Mouse (Mus musculus) adrenal gland, postnatal 25 days (tissue): Measurements from ENCODE around the gene Bbs12. TPM values are rescaled to one million over a fixed set of nuclear protein-coding genes. Genes with fewer than 3 reads are reported as not detected.
A peak's percentile ranks its signal among the peaks of the same experiment; 100 is the strongest.

Source experiments
- DNase-seq: peaks from one replicate; pipeline ENCODE4 v3.0.0; 2021; ENCODE audit warnings: mixed read lengths
- total RNA-seq: library from RNA; stranded (reverse); gene quantifications from 2 replicates; pipeline ENCODE4 v1.2.3, GENCODE M21; 2021

Gene Bbs12
- total RNA-seq, 1 experiment from 2014 or later: 8.1 TPM

- DNase-seq: no peak
Observed at GRCm38 (mm10) chr3:37326627-37327026, 14.3 kb downstream of the Bbs12 start.

- no peak for DNase-seq
Observed at GRCm38 (mm10) chr3:37328489-37328888, 16.1 kb downstream of the Bbs12 start.

DNA sequence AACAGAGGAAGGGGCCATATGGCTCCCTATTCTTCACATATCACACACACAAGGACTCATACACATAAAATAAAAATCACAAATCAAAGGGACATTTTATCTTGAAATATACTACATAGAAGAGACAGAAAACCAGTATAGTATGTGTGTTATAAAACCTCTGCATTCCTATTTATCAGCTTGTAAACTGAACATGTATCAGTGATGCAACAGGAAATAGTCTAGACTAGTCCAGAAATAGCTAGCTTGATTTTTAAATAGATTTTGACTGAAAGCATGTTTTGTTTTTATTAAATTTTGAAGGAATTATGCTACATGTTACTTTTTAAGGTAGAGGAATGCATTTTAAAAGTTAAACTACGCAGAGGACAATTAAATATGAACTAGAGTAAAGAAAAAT lies 17.6 kb downstream of the Bbs12 start:
- DNase-seq: no peak

DNA sequence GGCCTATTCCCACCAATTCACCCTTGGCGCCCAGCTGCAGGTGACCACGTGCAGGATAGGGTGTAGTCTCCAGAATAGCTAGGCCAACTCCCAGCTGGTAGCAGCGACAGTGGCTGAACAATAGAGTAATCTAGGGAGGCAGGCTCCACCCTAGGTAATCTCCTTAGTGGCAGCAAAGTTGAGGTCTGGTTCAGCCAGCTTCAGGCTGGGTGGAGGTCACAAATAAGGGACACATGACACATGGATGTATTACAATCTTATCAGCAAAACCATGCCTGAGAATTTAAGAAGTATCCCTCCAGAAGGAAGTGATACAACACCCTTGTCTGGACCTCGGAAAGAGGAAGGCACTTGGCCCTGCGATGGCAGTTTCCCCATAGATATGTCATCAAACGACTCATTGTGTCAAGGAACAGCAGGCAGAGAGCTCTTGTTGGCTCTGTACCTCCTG lies 19.7 kb downstream of the Bbs12 start:
- DNase-seq: no peak

DNA sequence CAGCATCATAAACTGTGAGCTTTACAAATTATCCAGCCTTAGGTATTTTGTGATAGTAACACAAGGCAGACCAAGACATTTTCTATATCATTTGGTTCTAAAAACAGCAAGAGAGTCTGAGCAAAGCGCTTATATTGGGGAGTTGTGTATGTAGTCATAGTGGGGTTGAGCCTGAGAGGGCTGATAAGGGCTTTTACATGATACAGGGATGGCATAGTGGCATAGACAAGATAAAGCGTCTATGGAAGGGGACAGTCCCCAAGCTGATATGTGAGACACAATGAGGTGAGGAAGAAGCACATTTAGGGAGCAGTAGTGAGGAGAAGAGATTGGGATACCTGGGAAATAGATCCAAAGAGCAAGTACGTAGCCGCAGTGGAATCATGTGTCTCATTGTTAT lies 21.7 kb downstream of the Bbs12 start:
- DNase-seq: no peak

GRCm38 (mm10) chr3:37341110-37341509 lies 28.8 kb downstream of the Bbs12 start:
- DNase-seq: peak; percentile 40

GRCm38 (mm10) chr3:37342811-37343210 lies 30.5 kb downstream of the Bbs12 start:
- DNase-seq: no peak

- DNase-seq: no peak
Observed at GRCm38 (mm10) chr3:37347671-37348070, 35.3 kb downstream of the Bbs12 start.

DNA sequence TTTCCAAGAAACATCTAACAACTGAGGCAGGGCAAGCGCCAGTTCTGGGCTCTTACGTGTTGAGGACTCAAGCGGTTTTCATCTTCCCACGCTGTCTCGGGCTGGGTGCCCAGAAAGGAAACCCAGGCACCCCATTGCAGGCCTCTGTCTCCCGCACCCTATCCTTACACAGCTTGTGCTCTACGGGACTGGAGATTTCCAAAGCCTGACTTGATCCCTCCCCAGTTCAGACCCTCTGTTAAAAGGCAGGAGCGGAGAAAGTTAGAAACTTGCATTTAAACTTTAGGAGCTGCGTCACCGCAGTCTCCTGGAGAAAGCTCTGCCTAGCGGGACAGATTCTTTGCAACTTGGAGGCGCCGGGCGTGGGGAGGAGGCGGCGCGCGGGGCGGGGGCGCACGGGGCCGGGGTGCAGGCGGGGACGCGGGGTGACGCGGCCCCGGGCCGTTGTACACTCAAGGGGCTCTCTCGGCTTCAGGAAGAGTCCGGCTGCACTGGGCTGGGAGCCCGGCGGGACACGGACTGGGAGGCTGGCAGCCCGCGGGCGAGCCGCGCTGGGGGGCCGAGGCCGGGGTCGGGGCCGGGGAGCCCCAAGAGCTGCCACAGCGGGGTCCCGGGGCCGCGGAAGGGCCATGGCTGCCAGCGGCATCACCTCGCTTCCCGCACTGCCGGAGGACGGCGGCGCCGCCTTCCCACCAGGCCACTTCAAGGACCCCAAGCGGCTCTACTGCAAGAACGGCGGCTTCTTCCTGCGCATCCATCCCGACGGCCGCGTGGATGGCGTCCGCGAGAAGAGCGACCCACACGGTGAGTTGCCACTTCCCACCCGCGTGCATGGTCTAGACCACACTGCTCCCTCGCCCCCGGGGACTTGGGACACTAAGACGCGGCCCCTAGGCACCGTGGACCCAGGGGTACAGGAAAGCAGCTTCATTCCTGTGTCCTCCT lies 36.1 kb downstream of the Bbs12 start, which contains the start of gene Fgf2:
TSS of gene Fgf2 (plus strand) at position 126 of the 945 bp plus-strand sequence.
- peak; percentile 39 for DNase-seq

DNA sequence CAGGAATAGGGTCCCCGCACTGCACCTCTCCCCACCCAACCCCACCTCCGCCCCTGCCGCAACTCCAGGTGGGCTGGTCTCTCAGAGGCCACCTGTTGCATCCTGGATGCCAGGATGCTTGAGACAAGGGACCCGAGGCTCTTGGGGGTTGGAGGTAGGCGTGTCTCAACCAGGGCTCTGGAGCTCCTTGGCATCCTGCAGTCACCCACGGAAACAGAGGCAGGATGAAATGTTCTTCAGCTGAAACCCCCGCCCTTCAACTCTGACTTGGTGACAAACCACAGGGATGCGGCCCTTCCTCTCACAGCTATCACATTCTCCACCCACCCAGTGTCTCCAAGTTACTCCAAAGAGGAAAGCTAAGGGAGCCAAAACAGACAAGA lies 36.8 kb downstream of the Bbs12 start:
- no peak for DNase-seq

DNA sequence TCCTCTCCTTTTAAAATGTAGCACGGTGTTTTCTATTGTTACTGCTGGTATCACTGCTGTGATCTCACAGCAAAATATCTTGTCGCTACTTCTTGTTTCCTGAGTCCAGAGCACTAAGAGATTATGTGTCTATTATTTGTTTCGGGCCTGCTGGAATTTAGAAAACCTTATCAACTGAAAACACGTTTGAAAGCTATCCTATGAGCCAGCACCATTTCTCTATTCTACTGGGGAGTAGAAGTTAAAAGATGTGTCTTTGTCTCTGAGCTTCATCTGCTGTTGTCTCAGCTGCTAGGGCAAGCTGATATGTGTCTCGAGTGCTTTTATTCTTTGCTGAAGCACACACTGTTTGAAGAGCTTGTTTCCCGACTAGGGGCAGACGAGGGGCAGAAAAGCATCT lies 38.0 kb downstream of the Bbs12 start:
- no peak for DNase-seq

DNA sequence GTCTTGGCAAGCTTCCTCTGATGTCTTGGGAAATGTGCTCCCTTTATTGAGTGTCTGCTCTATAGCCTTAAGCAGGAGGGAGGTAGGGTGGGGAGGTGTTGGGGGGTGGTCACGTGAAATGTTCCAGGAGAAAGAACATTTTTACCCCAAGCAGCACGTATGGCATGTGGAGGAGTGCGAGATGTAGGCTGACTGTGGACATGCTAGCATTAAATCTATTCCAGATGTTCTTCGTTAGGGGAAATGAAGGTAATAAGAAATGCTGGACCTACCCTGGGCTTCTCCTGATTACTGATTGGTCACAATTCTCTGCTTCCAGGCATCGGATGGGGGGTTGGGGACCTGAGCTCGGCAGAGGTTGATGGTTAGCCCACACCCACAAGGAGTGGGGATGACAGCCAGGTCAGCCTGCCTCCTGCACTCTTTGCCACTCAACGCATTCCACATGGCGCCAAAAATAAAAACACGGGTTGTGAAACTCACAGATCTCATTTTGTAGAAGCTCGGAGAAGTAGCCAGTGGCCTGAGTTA lies 41.7 kb downstream of the Bbs12 start:
- DNase-seq: no peak

GRCm38 (mm10) chr3:37354737-37355136 lies 42.4 kb downstream of the Bbs12 start:
- DNase-seq: no peak

DNA sequence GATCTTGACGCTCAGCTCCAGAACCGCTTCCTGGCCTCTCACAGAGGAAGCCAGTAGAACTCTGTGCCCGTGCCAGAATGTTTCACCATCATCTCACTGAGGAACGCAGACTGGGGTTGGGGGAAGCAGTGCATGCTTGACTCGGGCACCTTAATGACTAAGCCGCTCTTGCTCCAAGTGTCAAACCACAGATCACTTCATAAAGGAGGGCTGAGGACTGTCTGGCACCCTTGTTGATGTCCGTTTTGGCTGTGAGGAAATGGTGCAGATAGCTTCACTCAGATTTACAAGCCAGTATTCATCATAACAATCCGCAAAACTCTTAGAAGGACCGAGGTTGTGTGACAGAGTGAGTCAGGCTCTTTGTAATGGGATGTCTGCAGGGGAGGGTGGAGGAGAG lies 48.4 kb downstream of the Bbs12 start:
- no peak for DNase-seq

- DNase-seq: no peak
Observed at GRCm38 (mm10) chr3:37365144-37365543, 52.8 kb downstream of the Bbs12 start.

DNA sequence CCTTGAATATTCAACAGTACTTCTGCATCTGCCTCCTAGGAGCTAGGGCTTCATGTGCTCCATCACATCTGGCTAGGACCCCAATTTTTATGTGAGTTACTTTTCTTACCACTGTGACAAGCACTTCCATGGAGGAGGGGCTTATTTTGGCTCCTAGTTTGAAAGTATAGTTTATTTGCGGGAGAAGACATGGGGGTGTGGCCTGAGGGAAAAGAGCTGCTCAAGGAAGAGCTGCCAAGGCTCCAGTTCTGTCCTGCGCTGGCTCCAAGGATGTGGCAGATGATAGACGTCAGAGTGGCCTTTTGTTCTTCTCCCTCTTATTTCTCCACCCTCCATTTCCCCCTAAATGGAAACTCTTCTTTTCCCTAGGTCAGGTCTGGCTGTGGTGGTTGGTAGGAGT lies 53.6 kb downstream of the Bbs12 start:
- DNase-seq: no peak

DNA sequence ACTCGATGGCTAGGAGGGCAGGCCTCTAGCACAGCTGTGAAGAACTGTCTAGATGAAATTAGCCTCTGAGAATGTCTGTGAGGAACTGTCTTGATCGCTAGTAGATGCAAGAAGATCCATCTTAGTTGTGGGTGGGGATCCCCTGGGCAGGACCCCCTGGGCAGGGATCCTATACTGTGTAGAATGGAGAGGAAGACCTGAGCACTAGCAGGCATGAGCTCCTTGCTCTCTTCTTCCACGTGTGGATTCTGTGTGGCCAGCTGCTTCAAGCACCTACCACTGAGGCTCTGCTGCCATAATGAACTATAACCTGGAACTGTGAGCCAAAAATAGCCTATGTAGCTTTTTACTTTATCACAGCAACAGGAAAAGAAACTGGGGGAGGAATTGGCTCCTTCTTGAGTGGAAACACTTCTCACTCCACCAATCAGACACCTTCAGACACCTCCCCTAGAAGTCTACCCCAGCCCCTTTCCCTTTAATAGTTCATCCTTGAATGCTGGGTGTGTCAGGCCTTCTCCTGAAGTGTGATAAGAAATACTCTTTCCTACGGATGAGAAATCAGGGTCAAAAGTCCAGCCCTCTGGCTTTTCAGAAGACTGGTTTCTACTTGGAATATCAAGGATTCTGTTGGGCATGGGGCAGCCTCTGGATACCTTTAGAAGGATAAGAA lies 54.2 kb downstream of the Bbs12 start:
- DNase-seq: no peak

DNA sequence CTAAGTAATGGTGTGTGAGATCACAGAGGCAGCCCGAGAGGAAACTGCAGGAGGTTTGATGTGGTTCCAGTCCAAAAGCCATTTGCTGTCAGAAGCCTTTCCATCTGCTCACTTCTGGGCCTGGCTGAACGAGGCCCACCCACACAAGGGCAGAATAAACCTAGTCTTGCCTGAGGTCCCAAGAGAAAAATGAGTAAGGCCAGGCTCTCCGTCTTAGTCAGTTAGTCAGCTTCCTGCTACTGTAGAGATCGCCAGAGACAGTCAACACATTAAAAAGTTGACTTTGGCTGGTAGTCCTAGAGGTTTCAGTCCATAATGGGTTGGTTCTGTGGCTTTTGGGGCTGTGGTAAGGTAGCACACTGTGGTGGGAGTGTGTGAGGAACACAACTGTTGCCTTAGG lies 58.1 kb downstream of the Bbs12 start:
- no peak for DNase-seq

Other genes starting within 250 kb of the Bbs12 start
- gene Adad1, start 249.0 kb upstream of the Bbs12 start, total RNA-seq: not detected in 2 replicates
- gene Il2, start 186.6 kb upstream of the Bbs12 start, total RNA-seq: not detected in 2 replicates
- gene Il21, start 79.9 kb upstream of the Bbs12 start, total RNA-seq: not detected in 2 replicates
- 2.7 and 3.7 TPM in 2 replicates for gene Cetn4, start 154 bp downstream of the Bbs12 start, total RNA-seq
- gene Fgf2, start 35.8 kb downstream of the Bbs12 start, total RNA-seq: 1.4 and 2.5 TPM in 2 replicates
- 33.9 and 35.6 TPM in 2 replicates for gene Spata5, start 107.3 kb downstream of the Bbs12 start, total RNA-seq
- gene Nudt6, start 107.7 kb downstream of the Bbs12 start, total RNA-seq: 22.1 and 33.3 TPM in 2 replicates